Mouse (Mus musculus) cerebellum, adult 2 months (tissue): ENCODE results near the gene Chit1. TPM values are rescaled to one million over a fixed set of nuclear protein-coding genes. Genes with fewer than 3 reads are reported as not detected.

ENCODE experiments used
- DNase-seq, 2 experiments: peaks; one replicate each; pipeline ENCODE4 v3.0.0; 2021
- H3K27ac ChIP-seq: fragments of 200-500 bp; 2 replicates; pipeline ENCODE4 v1.5.1; 2012; ENCODE audit warnings: low read length, control low read depth, inconsistent platforms; ENCODE audit not compliant: insufficient read depth
- H3K27me3 ChIP-seq: fragments of 200-500 bp; 2 replicates; pipeline ENCODE4 v1.6.1; 2012; ENCODE audit warnings: inconsistent platforms, mild to moderate bottlenecking, low read length, moderate library complexity; ENCODE audit not compliant: control insufficient read depth, insufficient read depth
- H3K4me1 ChIP-seq: fragments of 200-500 bp; 2 replicates; pipeline ENCODE4 v1.6.1; 2011; ENCODE audit warnings: low read length; ENCODE audit not compliant: control insufficient read depth, insufficient read depth
- H3K4me3 ChIP-seq: fragments of 200-500 bp; replicated peaks from 2 replicates; pipeline ENCODE3; 2011; ENCODE audit warnings: mild to moderate bottlenecking, low read depth, low read length, control low read depth; ENCODE audit not compliant: insufficient read depth
- CTCF ChIP-seq: fragments of 200-500 bp; IDR thresholded peaks from 2 replicates; pipeline ENCODE4 v1.5.1; 2011; ENCODE audit warnings: low read depth, mild to moderate bottlenecking, control low read depth, low read length, moderate library complexity, borderline replicate concordance; ENCODE audit not compliant: insufficient read depth
- POLR2A ChIP-seq: fragments of 200-500 bp; IDR thresholded peaks from 2 replicates; pipeline ENCODE4 v1.6.1; 2011; ENCODE audit warnings: low read length, control low read depth, borderline replicate concordance; ENCODE audit not compliant: insufficient read depth
- WGBS: fragments of 180-500 bp; shearing (Covaris S2); methylation state at CpG from one replicate; pipeline ENCODE4 v1.1.7; 2018; 5-methylcytosine and 5-hydroxymethylcytosine counted together
- polyA plus RNA-seq: library from polyadenylated mRNA; depleted of rRNA; stranded (reverse); fragments of >200 nt; gene quantifications from 2 replicates; pipeline ENCODE4 v1.2.3, GENCODE M21; 2012

Chit1 gene
- polyA plus RNA-seq, 1 experiment = not detected

DNA sequence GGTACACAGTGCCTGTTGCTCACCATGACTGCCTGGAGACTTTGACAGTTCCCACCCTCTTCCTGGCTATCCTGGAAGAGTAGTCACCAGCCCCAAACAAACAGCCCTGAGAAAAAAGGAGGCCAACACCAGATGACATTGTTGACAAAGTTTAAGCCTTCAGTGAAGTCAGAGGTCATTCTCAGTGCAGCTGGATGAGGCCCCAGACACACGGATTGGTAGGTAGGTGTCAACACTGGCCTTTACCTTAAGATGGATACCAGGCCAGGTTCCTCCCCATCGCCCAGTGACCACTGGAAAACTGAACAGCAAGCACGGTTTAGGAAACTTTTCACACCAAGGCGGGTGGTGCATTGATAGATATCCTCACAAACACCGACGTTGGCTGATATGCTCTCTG is 18.7 kb upstream of the Chit1 start:
- peak overlapping the region; percentile 97 for H3K27ac ChIP-seq
- DNase-seq = no peak
- no peak for TF ChIP-seq CTCF
- 44% methylated on average over 6 of the region's 6 CpGs for WGBS
- H3K27me3 ChIP-seq = no peaks in the 10 kb centered on the region
- H3K4me1 ChIP-seq = peaks cover 22% of the 10 kb centered on the region
- peak overlapping the region; percentile 52 for H3K4me3 ChIP-seq

DNA sequence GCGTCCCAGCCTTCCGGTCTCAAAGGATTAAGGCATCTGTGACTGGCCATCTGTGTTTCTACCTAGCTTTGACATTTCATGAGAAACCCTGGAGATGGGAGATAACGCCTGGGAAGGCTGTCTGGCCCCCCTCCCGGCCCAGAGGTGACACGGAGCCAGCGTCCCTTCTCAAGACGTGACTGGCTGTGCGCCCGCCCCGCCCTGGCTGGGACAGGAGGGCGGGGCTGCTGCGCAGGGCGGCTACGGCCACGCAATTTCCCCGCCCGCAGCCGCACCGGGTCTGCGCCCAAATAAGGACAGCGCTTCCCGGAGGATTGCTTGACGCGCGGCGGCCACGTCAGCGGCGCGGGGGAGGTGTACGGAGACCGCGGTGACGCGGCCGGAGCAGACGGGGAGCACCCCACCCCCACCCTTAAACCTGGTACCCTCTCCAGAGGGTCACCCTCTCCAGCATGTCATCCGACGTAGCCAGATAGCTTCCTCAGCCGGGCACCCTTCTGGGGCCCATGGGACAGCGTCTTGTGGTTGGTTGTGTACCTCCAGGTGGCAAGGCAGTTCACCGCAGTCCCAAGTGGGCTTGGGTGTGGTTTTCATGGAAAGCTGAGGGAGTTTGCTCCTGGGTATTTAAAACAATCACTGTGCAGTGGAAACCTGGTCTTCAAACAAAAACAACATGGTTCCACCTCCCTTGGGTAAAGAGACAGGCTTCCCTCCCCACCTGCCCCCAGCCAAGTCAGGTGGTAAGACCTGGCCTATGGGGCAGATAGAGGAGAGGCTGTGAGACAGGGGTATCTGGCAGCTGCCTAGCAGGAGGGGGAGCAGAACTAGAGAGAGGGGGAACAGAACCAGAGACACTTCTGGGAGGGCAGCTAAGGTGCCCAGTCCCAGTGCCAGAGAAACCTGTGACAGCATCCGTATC is 17.9 kb upstream of the Chit1 start:
- WGBS = 2% methylated on average over 43 of the region's 43 CpGs
- Histone ChIP-seq H3K27ac (peak overlapping the region; percentile 97), H3K4me1 (peaks cover 22% of the 10 kb centered on the region), H3K27me3 (no peaks in the 10 kb centered on the region), H3K4me3 (peak overlapping the region; percentile 92)
- DNase-seq = peak; percentile 92 to 95
- TF ChIP-seq CTCF (no peak), POLR2A (peak; percentile 76)

GRCm38 (mm10) chr1:134093771-134094526 is 17.1 kb upstream of the Chit1 start:
- H3K4me3 ChIP-seq = no peak overlapping the region
- peaks cover 29% of the 10 kb centered on the region for H3K4me1 ChIP-seq
- TF ChIP-seq CTCF (no peak), POLR2A (no peak)
- no peaks in the 10 kb centered on the region for H3K27me3 ChIP-seq
- H3K27ac ChIP-seq = peak overlapping the region; percentile 97
- WGBS = 77% methylated on average over 13 of the region's 13 CpGs
- DNase-seq = no peak

- 88% methylated on average over 7 of the region's 7 CpGs for WGBS
- TF ChIP-seq POLR2A (no peak), CTCF (no peak)
- H3K27ac ChIP-seq = no peak overlapping the region
- no peak overlapping the region for H3K4me3 ChIP-seq
- peaks cover 29% of the 10 kb centered on the region for H3K4me1 ChIP-seq
- no peak for DNase-seq
- H3K27me3 ChIP-seq = no peaks in the 10 kb centered on the region
These were observed 15.9 kb upstream of the Chit1 start for GRCm38 (mm10) chr1:134095033-134095612.

- Histone ChIP-seq H3K27me3 (no peaks in the 10 kb centered on the region), H3K27ac (no peak overlapping the region)
These were observed 15.3 kb upstream of the Chit1 start for GRCm38 (mm10) chr1:134095721-134096120.

GRCm38 (mm10) chr1:134096264-134096934 is 14.6 kb upstream of the Chit1 start:
- Histone ChIP-seq H3K4me1 (peaks cover 29% of the 10 kb centered on the region), H3K27ac (no peak overlapping the region), H3K4me3 (no peak overlapping the region), H3K27me3 (no peaks in the 10 kb centered on the region)
- WGBS = 45% methylated on average over 14 of the region's 14 CpGs
- no peak for DNase-seq
- no peak for TF ChIP-seq POLR2A
- TF ChIP-seq CTCF = no peak

More at GRCm38 (mm10) chr1:134095721-134096120, 15.3 kb upstream of the Chit1 start:
- Histone ChIP-seq H3K4me3 (no peak overlapping the region), H3K4me1 (peaks cover 29% of the 10 kb centered on the region)
- TF ChIP-seq POLR2A = no peak
- 61% methylated on average over 4 of the region's 4 CpGs for WGBS
- DNase-seq = no peak

DNA sequence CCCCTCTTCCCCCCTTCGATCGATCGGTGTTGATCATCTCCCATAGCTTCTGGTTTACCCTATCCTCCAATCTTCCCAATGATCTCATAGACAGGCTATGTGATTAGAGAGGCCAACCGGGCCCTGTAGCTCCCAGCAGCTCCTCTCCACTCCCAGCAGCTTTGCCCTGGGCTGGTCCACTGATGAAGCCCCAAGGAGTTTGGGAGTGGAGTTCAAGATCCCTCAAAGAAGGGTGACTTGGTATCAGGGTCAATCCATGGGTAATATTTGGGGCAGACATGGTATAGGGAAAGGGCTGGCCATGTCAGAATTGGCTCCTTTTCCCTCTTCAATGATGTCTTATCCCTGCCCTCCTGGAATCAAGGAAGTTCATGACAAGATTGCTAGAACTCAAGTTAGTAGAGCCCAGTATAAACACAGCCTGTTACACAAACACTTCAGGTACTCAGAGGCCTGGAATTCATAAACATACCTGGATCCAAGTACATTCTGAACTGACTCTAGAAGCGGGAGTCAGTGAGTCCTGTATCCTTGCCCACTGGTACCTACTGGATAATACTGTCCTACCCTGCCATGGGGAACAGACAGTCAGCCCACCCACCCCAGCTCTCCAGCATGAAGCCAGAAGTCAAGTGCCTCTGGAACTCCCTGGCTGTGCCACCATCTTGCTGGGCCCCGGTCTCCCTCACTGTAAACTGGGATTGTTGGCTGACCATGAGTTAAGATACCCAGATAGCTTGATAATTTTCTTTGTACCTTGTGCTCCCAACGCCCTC is 13.8 kb upstream of the Chit1 start:
- 95% methylated on average over 7 of the region's 7 CpGs for WGBS

More for the DNA sequence above, 13.8 kb upstream of the Chit1 start:
- no peak overlapping the region for H3K4me3 ChIP-seq
- H3K27me3 ChIP-seq = no peaks in the 10 kb centered on the region
- H3K4me1 ChIP-seq = peaks cover 28% of the 10 kb centered on the region
- H3K27ac ChIP-seq = no peak overlapping the region
- DNase-seq = peak in 1 of 2 experiments; percentile 4
- TF ChIP-seq CTCF = no peak
- TF ChIP-seq POLR2A = no peak
